Mouse (Mus musculus) stomach, embryonic 15.5 days (tissue): ENCODE data around the gene Tcf23. TPM values are rescaled to one million over a fixed set of nuclear protein-coding genes. Genes with fewer than 3 reads are reported as not detected.

Source experiments
- ATAC-seq: fragments of 200-750 bp; cut with Nextera tagmentation; 2 replicates; pipeline ENCODE4 v1.8.0; 2017; ENCODE audit warnings: low read depth, moderate number of reproducible peaks, moderate TSS enrichment; ENCODE audit not compliant: insufficient read depth, low FRiP score
- H3K27ac ChIP-seq: fragments of 300-500 bp; sonication (generic); 2 replicates; pipeline ENCODE4 v1.5.1; 2015; ENCODE audit warnings: mild to moderate bottlenecking, inconsistent platforms
- H3K27me3 ChIP-seq: fragments of 300-500 bp; sonication (generic); replicated peaks from 2 replicates; pipeline ENCODE4 v1.6.1; 2015; ENCODE audit warnings: inconsistent platforms
- H3K36me3 ChIP-seq: fragments of 300-500 bp; sonication (generic); 2 replicates; pipeline ENCODE4 v1.6.1; 2015; ENCODE audit warnings: inconsistent platforms
- H3K4me1 ChIP-seq: fragments of 300-500 bp; sonication (generic); 2 replicates; pipeline ENCODE4 v1.6.1; 2015; ENCODE audit warnings: inconsistent platforms
- H3K4me2 ChIP-seq: fragments of 300-500 bp; sonication (generic); 2 replicates; pipeline ENCODE4 v1.6.1; 2015; ENCODE audit warnings: mild to moderate bottlenecking, inconsistent platforms
- H3K4me3 ChIP-seq: fragments of 300-500 bp; sonication (generic); replicated peaks from 2 replicates; pipeline ENCODE4 v1.5.1; 2015; ENCODE audit warnings: inconsistent platforms
- H3K9ac ChIP-seq: fragments of 300-500 bp; sonication (generic); 2 replicates; pipeline ENCODE4 v1.6.1; 2015; ENCODE audit warnings: inconsistent platforms
- H3K9me3 ChIP-seq: fragments of 300-500 bp; sonication (generic); 2 replicates; pipeline ENCODE4 v1.6.1; 2016; ENCODE audit warnings: inconsistent platforms
- WGBS: fragments of 180-500 bp; shearing (Covaris S2); methylation state at CpG from one replicate; pipeline ENCODE4 v1.1.7; 2015; 5-methylcytosine and 5-hydroxymethylcytosine counted together
- polyA plus RNA-seq: library from polyadenylated mRNA; unstranded; fragments of >200 nt; fragmentation: Nextera tagmentation; extraction: Ambion mirVana; gene quantifications from 2 replicates; pipeline ENCODE4 v1.2.1, GENCODE M21; 2015

Tcf23 gene
- polyA plus RNA-seq, 1 experiment from 2014 or later: 0.74 TPM

DNA sequence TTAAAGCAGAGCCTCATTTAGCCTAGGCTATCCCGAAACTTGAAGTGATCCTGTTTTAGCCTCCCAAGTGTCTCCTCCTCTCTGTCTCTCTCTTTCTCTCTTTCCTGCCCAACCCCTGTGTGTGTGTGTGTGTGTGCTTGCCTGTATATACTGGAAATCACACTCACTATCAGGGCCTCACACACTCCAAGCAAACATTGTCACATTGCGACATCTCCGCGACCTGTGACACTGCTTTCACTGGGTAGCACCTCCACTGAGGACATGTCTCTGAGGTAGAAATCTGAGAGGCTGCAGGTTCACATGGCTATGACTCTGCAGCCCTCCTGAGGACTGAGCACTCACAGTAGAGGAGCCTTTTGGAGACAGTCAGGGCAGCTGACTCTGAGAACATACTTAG, 2.3 kb upstream of the Tcf23 start:
- WGBS: 89% methylated on average over 4 of the region's 4 CpGs
- ATAC-seq: no peak

GRCm38 (mm10) chr5:30969440-30969839, 978 bp downstream of the Tcf23 start:
- Histone ChIP-seq H3K4me3 (no peak overlapping the region), H3K36me3 (no peaks in the 10 kb centered on the region), H3K4me2 (no peak overlapping the region), H3K9me3 (no peaks in the 10 kb centered on the region), H3K27ac (no peak overlapping the region), H3K9ac (no peak overlapping the region), H3K4me1 (0 out of 2 replicates have a peak, but pooled peaks cover 3% of the 10 kb centered on the region), H3K27me3 (no peaks in the 10 kb centered on the region)
- WGBS: 76% methylated on average over 2 of the region's 2 CpGs
- peak; percentile 51; the same call in 1 of the 2 replicates for ATAC-seq

More for the DNA sequence above, 2.3 kb upstream of the Tcf23 start:
- Histone ChIP-seq H3K27ac (no peak overlapping the region), H3K9ac (no peak overlapping the region), H3K9me3 (no peaks in the 10 kb centered on the region), H3K27me3 (no peaks in the 10 kb centered on the region), H3K4me2 (no peak overlapping the region), H3K4me3 (no peak overlapping the region), H3K4me1 (peaks cover 3% of the 10 kb centered on the region; the same call in 1 of the 2 replicates), H3K36me3 (no peaks in the 10 kb centered on the region)

GRCm38 (mm10) chr5:30974870-30975656, 6.6 kb downstream of the Tcf23 start:
- Histone ChIP-seq H3K9ac (no peak overlapping the region), H3K4me2 (no peak overlapping the region), H3K4me3 (no peak overlapping the region), H3K27ac (no peak overlapping the region; the same call in 1 of the 2 replicates), H3K27me3 (no peaks in the 10 kb centered on the region), H3K4me1 (no peaks in the 10 kb centered on the region), H3K9me3 (no peaks in the 10 kb centered on the region), H3K36me3 (no peaks in the 10 kb centered on the region)
- peak; percentile 51; the same call in 1 of the 2 replicates for ATAC-seq
- WGBS: 56% methylated on average over 9 of the region's 9 CpGs

- Histone ChIP-seq H3K9ac (no peak overlapping the region), H3K4me3 (no peak overlapping the region), H3K4me1 (no peaks in the 10 kb centered on the region), H3K9me3 (no peaks in the 10 kb centered on the region), H3K27me3 (no peaks in the 10 kb centered on the region), H3K4me2 (no peak overlapping the region), H3K27ac (no peak overlapping the region), H3K36me3 (no peaks in the 10 kb centered on the region)
- WGBS: 23% methylated on average over 2 of the region's 2 CpGs
- no peak for ATAC-seq
Measured at GRCm38 (mm10) chr5:30982357-30982756, 13.9 kb downstream of the Tcf23 start.

DNA sequence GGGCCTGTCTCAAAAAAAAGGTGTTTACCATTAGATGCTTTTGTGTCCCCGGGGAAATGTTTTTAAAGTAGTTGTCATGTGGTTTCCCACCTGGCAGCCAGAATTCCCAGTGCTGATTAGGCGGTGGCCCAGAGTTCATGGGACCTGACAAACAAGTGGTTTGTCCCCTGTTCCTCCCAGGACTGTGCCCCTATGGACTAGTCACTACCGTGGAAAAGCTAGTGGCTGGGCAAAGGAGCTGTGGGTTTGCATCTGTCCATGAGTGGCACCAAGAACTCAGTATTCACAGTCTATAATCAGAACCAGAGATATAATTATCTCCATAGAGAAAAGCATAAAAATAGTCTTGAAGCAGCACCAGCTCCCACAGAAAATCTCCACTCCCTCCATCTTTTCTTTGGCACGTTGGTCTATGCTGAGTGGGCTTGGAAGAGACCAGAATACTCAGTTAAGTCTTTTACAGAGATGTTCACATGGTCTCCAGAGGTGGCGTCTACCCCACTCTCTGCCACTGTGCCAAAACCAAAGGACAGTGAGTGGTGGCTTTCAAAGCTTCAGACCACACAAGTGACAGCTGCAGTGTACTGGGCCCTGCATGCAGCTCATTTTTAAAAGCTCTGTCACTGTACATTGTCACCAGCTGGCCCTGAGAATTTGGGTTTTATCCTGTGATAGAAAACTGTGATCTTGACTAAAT, 24.7 kb downstream of the Tcf23 start:
- WGBS: 73% methylated on average over 5 of the region's 5 CpGs
- Histone ChIP-seq H3K4me1 (no peaks in the 10 kb centered on the region), H3K36me3 (no peaks in the 10 kb centered on the region), H3K9ac (no peak overlapping the region), H3K9me3 (no peaks in the 10 kb centered on the region), H3K4me3 (no peak overlapping the region), H3K4me2 (no peak overlapping the region), H3K27me3 (no peaks in the 10 kb centered on the region), H3K27ac (no peak overlapping the region)
- no peak for ATAC-seq

DNA sequence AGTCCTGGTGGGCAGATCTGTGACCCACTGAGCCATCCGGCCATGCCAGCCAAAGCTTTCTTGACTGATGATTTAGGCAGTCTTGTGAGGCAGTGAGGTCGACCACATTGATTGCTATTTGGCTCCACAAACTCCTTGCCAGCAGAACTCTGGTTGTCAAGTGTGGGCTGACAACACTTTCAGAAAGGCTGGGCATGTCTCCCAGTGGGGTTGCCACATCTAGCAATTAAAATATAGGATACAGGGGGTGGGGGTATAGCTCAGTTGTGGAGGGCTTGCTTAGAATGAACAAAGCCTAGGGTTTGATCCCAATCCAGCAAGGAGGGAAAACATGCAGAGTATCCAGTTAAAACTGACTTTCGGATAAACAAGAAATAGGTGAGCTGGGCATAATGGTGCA, 25.6 kb downstream of the Tcf23 start:
- no peaks in the 10 kb centered on the region for H3K36me3 ChIP-seq

DNA sequence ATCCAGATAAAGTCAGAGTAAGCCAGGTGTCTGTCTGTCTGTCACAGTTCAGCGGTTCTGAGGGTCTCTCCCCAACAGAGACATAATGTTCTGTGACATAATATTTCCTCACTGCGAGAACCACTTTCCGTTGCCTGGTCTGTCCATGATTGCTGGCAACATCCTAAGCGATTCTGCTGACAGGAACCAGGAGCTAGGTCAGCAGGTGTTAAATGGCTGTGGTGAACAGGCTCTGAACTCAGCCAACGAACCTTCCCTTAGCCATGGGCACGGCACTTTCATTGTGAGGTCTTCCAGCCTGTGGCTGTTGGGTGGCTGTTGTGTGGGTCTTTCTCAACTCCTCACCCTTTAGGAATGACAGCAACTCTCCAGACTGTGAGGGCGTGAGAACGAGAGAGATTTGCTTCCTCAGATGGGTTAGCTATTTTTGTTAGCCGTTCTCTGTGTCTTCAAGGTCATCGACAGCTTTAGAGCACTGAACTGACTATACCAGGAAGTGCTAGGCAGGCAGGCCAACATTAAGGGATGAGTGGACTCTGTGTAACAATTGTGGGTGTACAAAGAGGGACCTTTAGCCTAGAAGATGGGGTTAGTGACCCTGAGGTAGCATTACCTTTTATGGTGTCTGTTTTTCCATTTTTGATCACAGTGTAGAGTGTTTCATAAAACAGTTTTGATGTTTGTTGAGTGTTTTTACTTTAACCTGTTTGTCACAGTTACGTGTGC, 26.6 kb downstream of the Tcf23 start:
- H3K27me3 ChIP-seq: no peaks in the 10 kb centered on the region
- H3K27ac ChIP-seq: no peak overlapping the region
- H3K4me1 ChIP-seq: no peaks in the 10 kb centered on the region
- no peak overlapping the region for H3K9ac ChIP-seq
- H3K4me3 ChIP-seq: no peak overlapping the region
- H3K9me3 ChIP-seq: no peaks in the 10 kb centered on the region
- WGBS: 64% methylated on average over 11 of the region's 11 CpGs
- H3K4me2 ChIP-seq: no peak overlapping the region
- H3K36me3 ChIP-seq: no peaks in the 10 kb centered on the region
- ATAC-seq: no peak

More for the DNA sequence above, 25.6 kb downstream of the Tcf23 start:
- no peak overlapping the region for H3K9ac ChIP-seq
- H3K4me1 ChIP-seq: no peaks in the 10 kb centered on the region
- ATAC-seq: no peak
- no peak overlapping the region for H3K27ac ChIP-seq
- no peaks in the 10 kb centered on the region for H3K27me3 ChIP-seq
- H3K4me3 ChIP-seq: no peak overlapping the region
- no peaks in the 10 kb centered on the region for H3K9me3 ChIP-seq
- no peak overlapping the region for H3K4me2 ChIP-seq
- 68% methylated on average over 3 of the region's 3 CpGs for WGBS

- no peaks in the 10 kb centered on the region for H3K9me3 ChIP-seq
- H3K27me3 ChIP-seq: no peaks in the 10 kb centered on the region
- no peaks in the 10 kb centered on the region for H3K36me3 ChIP-seq
- no peak overlapping the region for H3K27ac ChIP-seq
- H3K9ac ChIP-seq: no peak overlapping the region
- ATAC-seq: no peak
- no peaks in the 10 kb centered on the region for H3K4me1 ChIP-seq
- no peak overlapping the region for H3K4me3 ChIP-seq
- WGBS: 24% methylated on average over 5 of the region's 5 CpGs
- no peak overlapping the region for H3K4me2 ChIP-seq
Measured at GRCm38 (mm10) chr5:30998306-30998705, 29.8 kb downstream of the Tcf23 start.

GRCm38 (mm10) chr5:30999324-30999723, 30.9 kb downstream of the Tcf23 start:
- Histone ChIP-seq H3K4me1 (no peaks in the 10 kb centered on the region), H3K9ac (no peak overlapping the region), H3K27ac (no peak overlapping the region), H3K4me3 (no peak overlapping the region), H3K9me3 (no peaks in the 10 kb centered on the region), H3K36me3 (no peaks in the 10 kb centered on the region), H3K27me3 (no peaks in the 10 kb centered on the region), H3K4me2 (no peak overlapping the region)
- WGBS: 73% methylated on average over 5 of the region's 5 CpGs
- ATAC-seq: no peak

DNA sequence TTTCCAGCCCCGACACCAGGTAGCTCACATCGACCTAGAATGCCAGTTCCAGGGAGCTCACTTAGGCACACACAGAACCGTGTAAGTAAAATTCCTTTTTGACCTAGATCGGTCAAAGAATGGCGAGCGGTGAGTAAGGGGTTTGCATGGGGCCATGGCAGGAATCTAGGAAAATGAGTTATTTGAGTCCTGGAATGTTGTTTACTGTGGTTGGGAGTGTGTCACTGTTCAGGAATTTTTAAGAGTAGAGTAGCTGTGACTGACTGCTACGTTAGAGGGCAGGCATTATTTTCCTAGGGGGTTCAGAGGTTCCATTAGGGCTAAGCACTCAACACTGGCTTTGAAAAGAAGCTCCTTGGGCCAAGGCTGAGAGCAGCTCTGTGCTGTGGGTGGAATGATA, 31.7 kb downstream of the Tcf23 start:
- no peak overlapping the region for H3K9ac ChIP-seq
- no peaks in the 10 kb centered on the region for H3K9me3 ChIP-seq
- no peak overlapping the region for H3K4me2 ChIP-seq
- no peaks in the 10 kb centered on the region for H3K27me3 ChIP-seq
- H3K27ac ChIP-seq: no peak overlapping the region
- H3K4me3 ChIP-seq: no peak overlapping the region
- no peaks in the 10 kb centered on the region for H3K36me3 ChIP-seq
- no peak for ATAC-seq
- WGBS: 50% methylated on average over 7 of the region's 7 CpGs
- H3K4me1 ChIP-seq: no peaks in the 10 kb centered on the region

- 79% methylated on average over 2 of the region's 2 CpGs for WGBS
- no peak for ATAC-seq
- no peak overlapping the region for H3K4me3 ChIP-seq
- no peak overlapping the region for H3K4me2 ChIP-seq
- H3K36me3 ChIP-seq: no peaks in the 10 kb centered on the region
- no peaks in the 10 kb centered on the region for H3K4me1 ChIP-seq
- H3K9me3 ChIP-seq: no peaks in the 10 kb centered on the region
- H3K27ac ChIP-seq: no peak overlapping the region
- no peaks in the 10 kb centered on the region for H3K27me3 ChIP-seq
- H3K9ac ChIP-seq: no peak overlapping the region
Measured at GRCm38 (mm10) chr5:31000993-31001392, 32.5 kb downstream of the Tcf23 start.

GRCm38 (mm10) chr5:31001560-31001959, 33.1 kb downstream of the Tcf23 start:
- Histone ChIP-seq H3K27ac (no peak overlapping the region), H3K27me3 (no peaks in the 10 kb centered on the region), H3K9me3 (no peaks in the 10 kb centered on the region), H3K4me2 (no peak overlapping the region), H3K36me3 (no peaks in the 10 kb centered on the region), H3K4me1 (no peaks in the 10 kb centered on the region), H3K9ac (no peak overlapping the region), H3K4me3 (no peak overlapping the region)
- WGBS: 83% methylated on average over 4 of the region's 4 CpGs
- no peak for ATAC-seq
